Mouse (Mus musculus): ENCODE results near the gene Cdc42.

DNA sequence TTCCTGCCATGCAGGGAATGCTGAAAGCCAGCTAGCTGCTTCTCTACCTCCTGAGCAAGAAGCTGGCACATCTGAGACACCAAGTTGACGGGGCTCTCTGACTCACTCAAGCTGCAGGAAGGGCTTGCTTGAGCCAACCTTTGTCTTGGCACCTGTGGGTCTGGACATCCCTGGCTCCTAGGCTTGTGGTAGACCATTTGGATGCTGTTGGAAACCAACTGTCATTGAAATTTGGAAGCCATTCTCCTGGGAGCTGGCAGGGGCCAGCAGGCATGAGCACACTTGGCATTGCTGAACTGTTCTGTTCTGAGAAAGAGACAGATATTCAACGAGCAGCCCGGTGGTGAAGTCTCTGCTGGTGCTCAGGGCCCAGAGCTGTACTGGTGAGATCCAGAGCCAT, 67.3 kb downstream of the Cdc42 start:
- TF ChIP-seq CTCF (IDR thresholded peaks at IDR 0.05; ENCODE audit: control insufficient read depth, insufficient read depth, insufficient replicate concordance, low read depth, low read length) (no peak), POLR2A (IDR thresholded peaks at IDR 0.05; ENCODE audit: control insufficient read depth, low read depth, low read length) (no peak)

Measured in testis, adult 2 months (tissue).